12 mouse cellular contexts compared by ENCODE assay signal in the genomic region with DNA sequence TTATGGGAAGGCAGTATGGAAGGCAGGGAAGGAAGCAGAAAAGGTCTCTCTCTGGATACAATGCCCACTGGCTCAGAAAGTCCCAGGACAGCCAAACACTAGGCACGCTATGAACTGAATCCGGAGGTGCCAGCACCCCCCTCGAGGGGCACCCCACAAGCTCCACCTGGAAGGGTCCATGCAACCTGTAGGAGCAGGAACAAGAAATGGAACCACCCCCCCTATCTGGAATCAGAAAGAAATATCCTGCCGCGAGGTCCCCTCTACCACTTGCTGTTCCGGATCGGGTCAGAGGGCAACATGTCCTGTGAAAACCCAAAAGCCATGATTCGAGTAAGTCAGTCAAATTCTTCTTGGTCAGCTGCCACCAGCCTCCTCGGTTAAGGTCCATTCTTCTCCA. TPM values are rescaled to one million over a fixed set of nuclear protein-coding genes. Genes with fewer than 3 reads are reported as not detected.
A peak's percentile ranks its signal among the peaks of the same experiment; 100 is the strongest.
DNase-seq lines count a peak whose midpoint lies in the region; ATAC-seq lines count a peak whose summit lies in the region.
"Had no signal": no experiment of that assay in that cellular context is flagged by ENCODE, and none has a peak within 500 bp of the region (broad histone marks: within the 10 kb centered on the region; RNA-seq: fewer than 3 reads in every experiment).

No protein-coding gene starts in this region.

- no peaks in the 10 kb centered on the region for H3K36me3 ChIP-seq in hindbrain, embryonic 15.5 days
- H3K36me3 ChIP-seq in kidney, embryonic 14.5 days (ENCODE audit: control insufficient read depth, insufficient read depth, low read length): no peaks in the 10 kb centered on the region
- H3K36me3 ChIP-seq: liver, embryonic 12.5 days had no signal

- H3K4me3 ChIP-seq in hindbrain, embryonic 15.5 days: peak overlapping the region; percentile 52
- no peak overlapping the region for H3K4me3 ChIP-seq in kidney, embryonic 14.5 days (ENCODE audit: low read length)
- H3K4me3 ChIP-seq: liver, embryonic 12.5 days had no signal

- peaks cover 30% of the 10 kb centered on the region for H3K27me3 ChIP-seq in hindbrain, embryonic 15.5 days
- peaks cover 71% of the 10 kb centered on the region for H3K27me3 ChIP-seq in kidney, embryonic 14.5 days (ENCODE audit: control insufficient read depth, insufficient read depth, low read length)

- H3K4me1 ChIP-seq in hindbrain, embryonic 15.5 days (replicated peaks): peaks cover 19% of the 10 kb centered on the region
- peaks cover 7% of the 10 kb centered on the region for H3K4me1 ChIP-seq in kidney, embryonic 14.5 days (ENCODE audit: control insufficient read depth, insufficient read depth, low read length)

- 17% methylated on average over 9 of the region's 9 CpGs for WGBS in hindbrain, embryonic 15.5 days
- WGBS in kidney, embryonic 14.5 days: 14% methylated on average over 9 of the region's 9 CpGs

- peak overlapping the region; percentile 93 for H3K27ac ChIP-seq in hindbrain, embryonic 15.5 days (replicated peaks)
- no peak overlapping the region for H3K27ac ChIP-seq in kidney, embryonic 14.5 days (ENCODE audit: low read depth, low read length)
- H3K27ac ChIP-seq: liver, embryonic 12.5 days had no signal

- no peak for ATAC-seq in hindbrain, embryonic 15.5 days (ENCODE audit: low FRiP score, low read depth)
- no peak for ATAC-seq in kidney, embryonic 14.5 days (ENCODE audit: low FRiP score, low TSS enrichment)
- ATAC-seq in inflammation-experienced regulatory T-cells, adult 6 months: no peak
- ATAC-seq: liver, embryonic 12.5 days had no signal

- H3K9ac ChIP-seq in hindbrain, embryonic 15.5 days: peak overlapping the region; percentile 63
- no peak overlapping the region for H3K9ac ChIP-seq in kidney, embryonic 14.5 days (ENCODE audit: low read depth, low read length)
- H3K9ac ChIP-seq: liver, embryonic 12.5 days had no signal

- H3K4me2 ChIP-seq in hindbrain, embryonic 15.5 days: peak overlapping the region; percentile 70
- no peak overlapping the region for H3K4me2 ChIP-seq in kidney, embryonic 14.5 days (replicated peaks; ENCODE audit: low read depth, low read length)
- H3K4me2 ChIP-seq: liver, embryonic 12.5 days had no signal

- no peaks in the 10 kb centered on the region for H3K9me3 ChIP-seq in hindbrain, embryonic 15.5 days
- H3K9me3 ChIP-seq in kidney, embryonic 14.5 days (ENCODE audit: control insufficient read depth, low read length): no peaks in the 10 kb centered on the region
- H3K9me3 ChIP-seq: liver, embryonic 12.5 days had no signal

- DNase-seq in cerebellum, adult 18-20 months: peak; percentile 27 to 53
- peak; percentile 32 for DNase-seq in embryo, embryonic 11 days
- DNase-seq in neural tube, embryonic 10.5 days (ENCODE audit: extremely low spot score, low spot score): peak; percentile 49
- no peak for DNase-seq in layer of hippocampus, adult 8-10 months (ENCODE audit: low spot score in 2 of 2)
- no peak for DNase-seq in frontal cortex, postnatal 36 days (ENCODE audit: low spot score in 2 of 2)
- DNase-seq: heart, adult 18-20 months; kidney, adult 18-20 months had no signal

RNA-seq across cellular contexts. Expression of a gene that starts 3.5 kb away (rescaled TPM):
- 13.8 and 17.9 TPM in 2 replicates for polyA plus RNA-seq in hindbrain, embryonic 15.5 days (2015; fragmentation: Nextera tagmentation; extraction: Ambion mirVana)
- total RNA-seq in layer of hippocampus, adult 8-10 months (2022): 1 to 10 TPM; 2.6 to 6.1 (median 4.2) TPM
- 0.07 and 0.10 TPM in 2 replicates for polyA plus RNA-seq in kidney, embryonic 14.5 days (2014; fragmentation: Nextera tagmentation; extraction: Ambion mirVana)
- under 1 TPM in 1 of 3 experiments, not detected in 2; 0.27 TPM for polyA plus RNA-seq in inflammation-experienced regulatory T-cells, adult 6 months (2017; shearing (Covaris generic))
- total RNA-seq: common myeloid progenitor, adult 5-6 weeks; heart, adult 18-20 months had no signal
- polyA plus RNA-seq: liver, embryonic 12.5 days had no signal

RNA-seq across cellular contexts. Expression of a gene that starts 11.1 kb away (rescaled TPM):
- polyA plus RNA-seq in hindbrain, embryonic 15.5 days (2015; fragmentation: Nextera tagmentation; extraction: Ambion mirVana): 2.4 and 2.7 TPM in 2 replicates
- total RNA-seq in layer of hippocampus, adult 8-10 months (2022): under 1 TPM; 0.32 to 0.92 (median 0.55) TPM
- polyA plus RNA-seq in kidney, embryonic 14.5 days (2014; fragmentation: Nextera tagmentation; extraction: Ambion mirVana): not detected in 2 replicates
- polyA plus RNA-seq in inflammation-experienced regulatory T-cells, adult 6 months (2017; shearing (Covaris generic)): not detected
- total RNA-seq: common myeloid progenitor, adult 5-6 weeks; heart, adult 18-20 months had no signal
- polyA plus RNA-seq: liver, embryonic 12.5 days had no signal

RNA-seq across cellular contexts. Expression of a gene that starts 13.3 kb away (rescaled TPM):
- 11.6 and 12.9 TPM in 2 replicates for polyA plus RNA-seq in hindbrain, embryonic 15.5 days (2015; fragmentation: Nextera tagmentation; extraction: Ambion mirVana)
- total RNA-seq in layer of hippocampus, adult 8-10 months (2022): 10 to 100 TPM; 15.0 to 20.8 (median 18.6) TPM
- not detected in 2 replicates for polyA plus RNA-seq in kidney, embryonic 14.5 days (2014; fragmentation: Nextera tagmentation; extraction: Ambion mirVana)
- polyA plus RNA-seq in inflammation-experienced regulatory T-cells, adult 6 months (2017; shearing (Covaris generic)): not detected
- total RNA-seq: common myeloid progenitor, adult 5-6 weeks; heart, adult 18-20 months had no signal
- polyA plus RNA-seq: liver, embryonic 12.5 days had no signal

RNA-seq across cellular contexts. Expression of a gene that starts 28.4 kb away (rescaled TPM):
- 0.50 and 0.64 TPM in 2 replicates for polyA plus RNA-seq in hindbrain, embryonic 15.5 days (2015; fragmentation: Nextera tagmentation; extraction: Ambion mirVana)
- under 1 TPM in 1 of 4 experiments, not detected in 3; 0.51 TPM for total RNA-seq in layer of hippocampus, adult 8-10 months (2022)
- not detected in 2 replicates for polyA plus RNA-seq in kidney, embryonic 14.5 days (2014; fragmentation: Nextera tagmentation; extraction: Ambion mirVana)
- under 1 TPM in 1 of 3 experiments, not detected in 2; 0.36 TPM for polyA plus RNA-seq in inflammation-experienced regulatory T-cells, adult 6 months (2017; shearing (Covaris generic))
- total RNA-seq: common myeloid progenitor, adult 5-6 weeks; heart, adult 18-20 months had no signal
- polyA plus RNA-seq: liver, embryonic 12.5 days had no signal

Comparison
In these comparisons a context has a peak if more than half of its experiments do, and no peak if none do; other contexts are left out.
1. DNase-seq: peak in cerebellum, adult 18-20 months (2 of 2), embryo, embryonic 11 days (single experiment) and neural tube, embryonic 10.5 days (single experiment); none in layer of hippocampus, adult 8-10 months (0 of 2) and frontal cortex, postnatal 36 days (0 of 2).
2. RNA of a gene that starts 3.5 kb away (polyA plus RNA-seq): 13.8 to 17.9 TPM in hindbrain, embryonic 15.5 days; 0.27 TPM in inflammation-experienced regulatory T-cells, adult 6 months and 0.07 to 0.10 TPM in kidney, embryonic 14.5 days; every median in the first group is over 10 times any median in the second.
3. RNA of a gene that starts 13.3 kb away (polyA plus RNA-seq): 11.6 to 12.9 TPM in hindbrain, embryonic 15.5 days; not detected in kidney, embryonic 14.5 days and not detected in inflammation-experienced regulatory T-cells, adult 6 months; every median in the first group is over 10 times any median in the second.